Mouse (Mus musculus): Measurements from ENCODE around the gene Brcc3. TPM values are rescaled to one million over a fixed set of nuclear protein-coding genes. Genes with fewer than 3 reads are reported as not detected.

The Brcc3 gene
- 27.0 TPM for total RNA-seq (2023)

DNA sequence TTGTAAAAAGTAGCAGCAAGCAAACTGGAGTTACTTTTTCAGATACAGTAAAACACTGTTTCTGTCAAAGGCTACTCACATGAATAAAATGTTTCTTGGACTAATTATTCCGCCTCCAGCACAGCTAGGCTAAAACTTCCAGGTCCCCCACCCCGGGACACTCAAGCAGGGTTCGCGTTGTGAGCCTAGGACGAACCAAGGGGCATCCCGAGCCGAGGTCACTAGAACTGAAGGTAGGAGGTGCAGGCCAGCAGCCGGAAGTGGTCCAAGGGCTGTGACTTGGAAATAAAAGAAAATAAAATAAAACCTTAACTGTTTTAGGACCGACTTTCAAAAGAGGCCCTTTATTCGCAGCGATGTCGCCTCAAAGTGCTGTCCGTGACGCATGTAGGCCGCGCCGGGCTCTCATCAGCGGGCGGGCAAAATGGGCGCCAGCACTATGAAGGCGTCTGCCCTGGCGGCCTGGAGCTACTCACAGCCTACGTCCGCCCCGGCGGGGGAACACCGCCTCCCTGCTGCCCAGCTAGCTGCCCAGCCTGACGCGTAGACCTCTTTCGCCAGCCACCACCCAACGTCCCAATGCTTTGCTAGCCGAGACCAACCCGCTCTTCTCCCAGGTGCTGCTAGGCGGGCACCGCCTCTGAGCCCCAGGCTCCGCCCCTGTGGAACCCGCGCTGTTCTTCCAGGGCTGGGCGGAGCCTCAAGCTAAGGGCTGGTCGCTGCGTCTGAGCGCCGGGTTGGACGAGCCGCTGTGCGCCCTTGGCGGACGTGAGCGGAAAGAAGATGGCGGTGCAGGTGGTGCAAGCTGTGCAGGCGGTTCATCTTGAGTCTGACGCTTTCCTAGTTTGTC is at the start of gene Brcc3, which contains the start of the genes Cmc4 and Mtcp1:
Gene Brcc3 (plus strand): TSS at position 693 of the 850 bp plus-strand sequence.
Gene Cmc4 (minus strand): TSS at position 649 of the 850 bp plus-strand sequence.
Gene Mtcp1 (minus strand): TSS at position 653 of the 850 bp plus-strand sequence.

GRCm38 (mm10) chrX:75382195-75382771 is 34.1 kb upstream of the Brcc3 start, which contains the start of the genes Fundc2 and F8:
Gene Fundc2 (plus strand): TSS chrX:75382399.
Gene F8 (minus strand): TSS chrX:75382615.

Other genes starting within 250 kb of the Brcc3 start
- gene Fundc2, start 34.2 kb upstream of the Brcc3 start, total RNA-seq (2023): 21.6 TPM
- gene F8, start 34.0 kb upstream of the Brcc3 start, total RNA-seq (2023): 0.12 TPM
- 10.5 TPM for gene Cmc4, start within 50 bp of the Brcc3 start, total RNA-seq (2023)
- 10.2 TPM for gene Mtcp1, start within 50 bp of the Brcc3 start, total RNA-seq (2023)
- 65.3 TPM for gene Vbp1, start 97.7 kb downstream of the Brcc3 start, total RNA-seq (2023)
- not detected for gene Rab39b, start 161.6 kb downstream of the Brcc3 start, total RNA-seq (2023)

Measured in CD4-positive naive resting alpha-beta T cell, adult 57 days (primary cell).